Mouse (Mus musculus): ENCODE data around the gene Cbfa2t3. TPM values are rescaled to one million over a fixed set of nuclear protein-coding genes. Genes with fewer than 3 reads are reported as not detected.

Gene Cbfa2t3
- total and polyA plus RNA-seq, 2 experiments from 2014 or later: 5.6 to 9.5 TPM

- Histone ChIP-seq H3K4me1 (ENCODE audit: insufficient read depth) (peaks cover 10% of the 10 kb centered on the region; the same call in 1 of the 2 replicates), H3K27ac (ENCODE audit: low read depth, low read length) (no peak overlapping the region)
- WGBS: 21% methylated on average over 11 of the region's 11 CpGs
Observed at GRCm38 (mm10) chr8:122679325-122679920, 19.5 kb downstream of the Cbfa2t3 start.

DNA sequence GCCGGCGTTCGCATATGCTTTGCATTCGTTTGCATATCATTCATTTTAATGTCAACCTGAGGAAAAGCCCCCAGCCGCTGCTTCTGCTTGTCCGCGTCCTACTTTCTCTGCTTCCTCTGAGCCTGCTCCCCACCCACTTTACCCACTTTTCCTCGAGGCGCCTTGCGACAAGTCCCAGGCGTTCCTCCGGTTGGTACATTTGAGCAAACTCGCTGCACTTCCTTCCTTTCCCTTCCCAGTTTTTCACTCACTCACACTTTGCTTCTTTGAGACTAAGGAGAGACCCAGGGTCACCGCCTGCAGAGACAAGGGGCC is 20.1 kb downstream of the Cbfa2t3 start:
- no peak for ATAC-seq
- under 1% methylated on average over 14 of the region's 14 CpGs for WGBS

More at GRCm38 (mm10) chr8:122679325-122679920, 19.5 kb downstream of the Cbfa2t3 start:
- no peaks in the 10 kb centered on the region for H3K36me3 ChIP-seq (ENCODE audit: insufficient read depth)
- no peaks in the 10 kb centered on the region for H3K9me3 ChIP-seq (ENCODE audit: low read length)
- ATAC-seq (no peak), DNase-seq (no peak)
- no peaks in the 10 kb centered on the region for H3K27me3 ChIP-seq (ENCODE audit: insufficient read depth, low read length)
- H3K4me3 ChIP-seq (ENCODE audit: low read depth, low read length): peak overlapping the region; percentile 86; the same call in 1 of the 2 replicates
- peak overlapping the region; percentile 87 for H3K4me2 ChIP-seq (ENCODE audit: low read depth)
- no peak for TF ChIP-seq CTCF (IDR thresholded peaks at IDR 0.05; ENCODE audit: low read depth)
- no peak overlapping the region for H3K9ac ChIP-seq

GRCm38 (mm10) chr8:122678061-122678895 is 20.6 kb downstream of the Cbfa2t3 start:
- WGBS: 2% methylated on average over 85 of the region's 127 CpGs
- peak overlapping the region; percentile 87 for H3K4me2 ChIP-seq (ENCODE audit: low read depth)
- peak; percentile 94 for TF ChIP-seq CTCF (IDR thresholded peaks at IDR 0.05; ENCODE audit: low read depth)
- no peaks in the 10 kb centered on the region for H3K9me3 ChIP-seq (ENCODE audit: low read length)
- ATAC-seq (peak; percentile 87), DNase-seq (peak; percentile 89)
- no peaks in the 10 kb centered on the region for H3K36me3 ChIP-seq (ENCODE audit: insufficient read depth)
- peaks cover 10% of the 10 kb centered on the region; the same call in 1 of the 2 replicates for H3K4me1 ChIP-seq (ENCODE audit: insufficient read depth)
- H3K27ac ChIP-seq (ENCODE audit: low read depth, low read length): peak overlapping the region; percentile 86
- peak overlapping the region; percentile 72 for H3K9ac ChIP-seq
- H3K4me3 ChIP-seq (ENCODE audit: low read depth, low read length): peak overlapping the region; percentile 86
- no peaks in the 10 kb centered on the region for H3K27me3 ChIP-seq (ENCODE audit: insufficient read depth, low read length)

More for the DNA sequence above, 20.1 kb downstream of the Cbfa2t3 start:
- no peaks in the 10 kb centered on the region for H3K27me3 ChIP-seq (ENCODE audit: insufficient read depth, low read length)
- H3K9ac ChIP-seq: peak overlapping the region; percentile 72
- H3K4me1 ChIP-seq (ENCODE audit: insufficient read depth): peaks cover 10% of the 10 kb centered on the region; the same call in 1 of the 2 replicates
- peak overlapping the region; percentile 86 for H3K4me3 ChIP-seq (ENCODE audit: low read depth, low read length)
- no peak for DNase-seq
- H3K27ac ChIP-seq (ENCODE audit: low read depth, low read length): no peak overlapping the region
- no peaks in the 10 kb centered on the region for H3K36me3 ChIP-seq (ENCODE audit: insufficient read depth)
- H3K4me2 ChIP-seq (ENCODE audit: low read depth): peak overlapping the region; percentile 87
- H3K9me3 ChIP-seq (ENCODE audit: low read length): no peaks in the 10 kb centered on the region
- no peak for TF ChIP-seq CTCF (IDR thresholded peaks at IDR 0.05; ENCODE audit: low read depth)

DNA sequence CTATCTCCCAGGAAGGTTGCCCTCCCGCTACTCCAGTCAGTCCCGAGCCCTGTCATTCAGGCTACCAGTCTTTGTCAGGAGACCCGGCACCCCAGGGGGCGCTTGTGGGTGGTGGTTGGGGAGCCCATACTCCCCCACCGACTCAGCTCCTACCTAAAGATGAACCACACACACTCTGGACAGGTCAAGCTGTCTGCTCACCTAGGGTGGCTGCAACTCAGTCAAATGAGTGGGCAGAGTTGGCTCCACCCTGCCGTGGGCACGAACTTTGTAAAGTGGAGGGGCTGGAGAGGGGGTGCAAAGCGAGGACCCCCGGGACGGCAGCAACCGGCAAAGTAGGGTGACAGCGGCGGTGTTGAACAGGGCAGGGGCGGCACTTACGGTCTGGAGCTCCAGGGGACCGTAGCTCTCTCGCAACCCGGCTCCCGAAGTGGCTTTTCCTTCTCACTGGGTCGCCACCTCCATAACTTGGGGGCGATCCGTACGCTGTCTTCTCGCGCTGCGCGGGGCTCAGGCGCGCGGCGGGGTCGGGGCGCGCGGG is 21.4 kb downstream of the Cbfa2t3 start:
- Histone ChIP-seq H3K9ac (peak overlapping the region; percentile 72), H3K4me3 (ENCODE audit: low read depth, low read length) (peak overlapping the region; percentile 86), H3K27me3 (ENCODE audit: insufficient read depth, low read length) (no peaks in the 10 kb centered on the region), H3K27ac (ENCODE audit: low read depth, low read length) (peak overlapping the region; percentile 86), H3K4me1 (ENCODE audit: insufficient read depth) (peaks cover 10% of the 10 kb centered on the region; the same call in 1 of the 2 replicates), H3K9me3 (ENCODE audit: low read length) (no peaks in the 10 kb centered on the region), H3K4me2 (ENCODE audit: low read depth) (peak overlapping the region; percentile 87), H3K36me3 (ENCODE audit: insufficient read depth) (no peaks in the 10 kb centered on the region)
- peak; percentile 34; the same call in 1 of the 2 replicates for TF ChIP-seq CTCF (IDR thresholded peaks at IDR 0.05; ENCODE audit: low read depth)
- under 1% methylated on average over 34 of the region's 35 CpGs for WGBS
- DNase-seq: no peak
- peak; percentile 17; the same call in 1 of the 2 replicates for ATAC-seq

DNA sequence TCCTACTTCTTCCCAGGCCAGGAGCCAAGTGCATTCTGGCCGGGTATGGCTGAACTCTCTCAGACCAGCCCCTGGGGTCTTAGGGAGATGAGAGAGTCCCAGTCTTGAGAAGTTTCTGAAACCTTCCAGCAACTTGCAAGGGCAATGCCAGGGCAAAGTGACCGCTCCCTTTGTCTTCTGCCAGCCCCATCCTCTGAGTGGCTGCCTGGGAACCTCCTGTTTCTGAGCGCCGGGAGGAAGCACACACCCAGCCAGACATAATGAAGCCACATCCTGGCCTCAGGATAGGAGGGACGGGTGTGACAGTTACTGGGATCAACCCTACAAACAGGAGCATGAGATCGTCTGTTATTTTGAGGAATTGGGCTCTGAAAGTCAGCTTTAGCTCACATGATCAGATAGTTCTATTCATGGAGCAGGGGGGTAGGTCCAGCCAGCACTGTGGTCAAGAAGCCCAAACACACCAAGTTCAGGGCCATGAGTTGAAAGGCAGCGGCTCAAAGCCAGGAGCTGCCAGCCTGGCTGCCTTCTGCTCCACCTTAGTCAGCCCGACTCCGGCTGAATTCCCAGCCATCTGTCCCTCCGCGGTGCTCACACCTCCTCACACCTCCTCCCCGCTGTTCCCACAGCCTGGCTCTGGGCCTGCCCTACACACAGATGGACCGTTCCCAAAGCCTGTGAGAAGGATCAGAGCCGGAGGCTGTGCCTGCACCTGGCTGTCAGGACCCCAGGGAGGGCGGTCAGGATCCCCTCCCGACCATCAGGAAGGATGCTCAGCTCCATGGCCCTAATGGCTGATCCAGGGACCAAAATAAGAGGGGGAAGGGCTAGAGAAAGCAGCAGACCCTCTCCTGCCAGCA is 22.1 kb downstream of the Cbfa2t3 start:
- peak overlapping the region; percentile 86 for H3K4me3 ChIP-seq (ENCODE audit: low read depth, low read length)
- H3K27ac ChIP-seq (ENCODE audit: low read depth, low read length): peak overlapping the region; percentile 86
- TF ChIP-seq CTCF (IDR thresholded peaks at IDR 0.05; ENCODE audit: low read depth): no peak
- H3K9me3 ChIP-seq (ENCODE audit: low read length): no peaks in the 10 kb centered on the region
- H3K4me2 ChIP-seq (ENCODE audit: low read depth): peak overlapping the region; percentile 87
- ATAC-seq (peak; percentile 20), DNase-seq (peak; percentile 74)
- peaks cover 10% of the 10 kb centered on the region; the same call in 1 of the 2 replicates for H3K4me1 ChIP-seq (ENCODE audit: insufficient read depth)
- H3K36me3 ChIP-seq (ENCODE audit: insufficient read depth): no peaks in the 10 kb centered on the region
- no peaks in the 10 kb centered on the region for H3K27me3 ChIP-seq (ENCODE audit: insufficient read depth, low read length)
- WGBS: 9% methylated on average over 16 of the region's 16 CpGs
- peak overlapping the region; percentile 72 for H3K9ac ChIP-seq
